Mouse (Mus musculus) adrenal gland, postnatal 36 days (tissue): Measurements from ENCODE around the gene Lrrc63. TPM values are rescaled to one million over a fixed set of nuclear protein-coding genes. Genes with fewer than 3 reads are reported as not detected.

Source experiments
- total RNA-seq, 2 experiments: library from RNA; stranded (reverse); gene quantifications; 2 replicates each; pipeline ENCODE4 v1.2.3; 2021

The Lrrc63 gene
- total RNA-seq, 2 experiments from 2014 or later = not detected

Other genes starting within 250 kb of the Lrrc63 start
- gene Lrch1, start 183.0 kb downstream of the Lrrc63 start, total RNA-seq = 10 to 100 TPM; 12.4 to 13.7 TPM
- 1 to 10 TPM in 1 of 2 experiments, under 1 TPM in 1; 0.63 to 3.2 TPM for gene Rubcnl, start 114.9 kb downstream of the Lrrc63 start, total RNA-seq
- 10 to 100 TPM; 13.8 to 16.9 TPM for gene Lcp1, start 220 bp upstream of the Lrrc63 start, total RNA-seq
- gene Cpb2, start 111.4 kb upstream of the Lrrc63 start, total RNA-seq = not detected
- 10 to 100 TPM; 30.5 to 34.0 TPM for gene Zc3h13, start 153.5 kb upstream of the Lrrc63 start, total RNA-seq